Mouse (Mus musculus): ENCODE data around the gene Cpvl. TPM values are rescaled to one million over a fixed set of nuclear protein-coding genes. Genes with fewer than 3 reads are reported as not detected.

The Cpvl gene
- polyA plus RNA-seq, 1 experiment from 2014 or later, result not detected

DNA sequence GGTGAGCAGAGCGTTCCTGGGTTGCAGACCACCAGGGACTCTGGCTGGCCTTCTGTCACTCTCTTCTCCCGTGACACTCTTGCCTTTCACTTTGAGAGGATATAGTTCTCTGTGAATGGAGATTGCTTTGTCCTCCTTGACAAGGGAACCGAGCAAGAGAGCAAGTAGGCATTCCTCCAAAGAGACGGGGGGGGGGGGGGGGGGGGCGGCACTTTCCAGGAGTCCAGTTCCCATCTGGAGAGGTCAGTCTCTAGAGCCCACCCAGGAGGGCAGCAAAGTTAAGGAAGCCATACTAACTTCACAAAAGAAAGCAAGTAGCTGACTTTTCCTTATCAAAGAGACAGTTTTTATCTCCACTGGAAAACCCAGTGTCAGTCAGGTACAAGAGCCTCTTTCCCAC lies 69.0 kb downstream of the Cpvl start:
- ATAC-seq, result no peak
- no peaks in the 10 kb centered on the region for H3K9me3 ChIP-seq (ENCODE audit: low read length)
- no peak overlapping the region for H3K4me2 ChIP-seq (ENCODE audit: low read depth, low read length)
- no peaks in the 10 kb centered on the region for H3K36me3 ChIP-seq (replicated peaks; ENCODE audit: insufficient read depth, low read length)
- no peak overlapping the region for H3K27ac ChIP-seq (ENCODE audit: low read depth)
- H3K4me1 ChIP-seq (ENCODE audit: insufficient read depth), result peaks cover 31% of the 10 kb centered on the region
- DNase-seq, result no peak
- no peak overlapping the region for H3K9ac ChIP-seq (replicated peaks)
- no peak overlapping the region for H3K4me3 ChIP-seq (ENCODE audit: low read depth, low read length)
- TF ChIP-seq CTCF (IDR thresholded peaks at IDR 0.05; ENCODE audit: low read depth) (no peak), EP300 (IDR thresholded peaks at IDR 0.05; ENCODE audit: low read depth) (no peak)
- H3K27me3 ChIP-seq (ENCODE audit: insufficient read depth, low read length), result no peaks in the 10 kb centered on the region
- WGBS (ENCODE audit: insufficient replicate concordance), result 49% methylated on average over 4 of the region's 5 CpGs

DNA sequence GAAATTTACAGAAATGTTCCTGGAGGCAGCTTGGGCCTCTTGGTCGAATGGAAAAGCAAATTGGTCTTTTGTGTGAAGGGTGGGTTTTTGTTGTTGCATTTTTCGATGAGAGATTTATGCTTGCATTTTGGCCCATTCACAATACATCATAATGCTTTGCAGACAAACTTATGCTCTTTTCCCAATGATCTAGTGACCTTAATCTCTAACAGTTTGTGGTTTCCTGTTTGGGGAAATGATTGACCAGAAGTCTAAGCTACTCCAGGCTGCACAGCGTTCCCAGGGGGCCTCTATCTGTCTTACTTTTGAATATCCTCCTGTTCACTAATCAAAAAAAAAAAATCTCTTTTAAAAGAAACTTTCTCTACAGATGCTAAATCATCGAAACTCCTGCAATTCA lies 71.6 kb downstream of the Cpvl start:
- 23% methylated on average over 4 of the region's 4 CpGs for WGBS (ENCODE audit: insufficient replicate concordance)
- H3K27me3 ChIP-seq (ENCODE audit: insufficient read depth, low read length), result no peaks in the 10 kb centered on the region
- no peaks in the 10 kb centered on the region for H3K9me3 ChIP-seq (ENCODE audit: low read length)
- DNase-seq (no peak), ATAC-seq (no peak)
- H3K9ac ChIP-seq (replicated peaks), result no peak overlapping the region
- H3K36me3 ChIP-seq (replicated peaks; ENCODE audit: insufficient read depth, low read length), result no peaks in the 10 kb centered on the region
- TF ChIP-seq EP300 (IDR thresholded peaks at IDR 0.05; ENCODE audit: low read depth) (no peak), CTCF (IDR thresholded peaks at IDR 0.05; ENCODE audit: low read depth) (no peak)
- H3K4me3 ChIP-seq (ENCODE audit: low read depth, low read length), result no peak overlapping the region
- H3K4me2 ChIP-seq (ENCODE audit: low read depth, low read length), result no peak overlapping the region
- no peak overlapping the region for H3K27ac ChIP-seq (ENCODE audit: low read depth)
- peaks cover 33% of the 10 kb centered on the region for H3K4me1 ChIP-seq (ENCODE audit: insufficient read depth)

DNA sequence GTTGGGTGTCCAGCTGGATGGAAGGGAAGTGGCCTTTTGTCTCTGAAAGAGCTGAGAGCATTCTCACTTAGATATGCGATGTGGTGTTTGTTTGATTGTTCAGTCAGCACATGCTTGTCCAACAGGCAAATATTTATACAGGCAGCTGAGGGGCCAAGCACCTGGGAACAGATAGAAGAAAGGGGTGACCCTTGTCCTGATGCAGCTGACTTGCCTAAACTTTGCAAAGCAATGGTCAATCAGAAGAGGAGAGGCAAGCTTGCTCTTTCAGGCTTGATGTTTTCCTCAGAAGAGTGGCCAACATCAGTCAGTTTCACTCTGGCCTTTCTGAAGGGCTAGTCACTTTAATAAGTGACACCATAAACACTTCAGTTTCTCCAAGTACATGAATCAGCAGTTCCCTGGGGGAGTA lies 72.4 kb downstream of the Cpvl start:
- H3K27ac ChIP-seq (ENCODE audit: low read depth), result no peak overlapping the region
- H3K27me3 ChIP-seq (ENCODE audit: insufficient read depth, low read length), result no peaks in the 10 kb centered on the region
- no peaks in the 10 kb centered on the region for H3K9me3 ChIP-seq (ENCODE audit: low read length)
- peaks cover 33% of the 10 kb centered on the region for H3K4me1 ChIP-seq (ENCODE audit: insufficient read depth)
- 0 out of 2 replicates have a peak overlapping the region, but pooled peaks have one; percentile 13 for H3K4me2 ChIP-seq (ENCODE audit: low read depth, low read length)
- no peaks in the 10 kb centered on the region for H3K36me3 ChIP-seq (replicated peaks; ENCODE audit: insufficient read depth, low read length)
- H3K9ac ChIP-seq (replicated peaks), result no peak overlapping the region
- no peak for DNase-seq
- WGBS (ENCODE audit: insufficient replicate concordance), result 15% methylated on average over 1 of the region's 1 CpGs
- no peak overlapping the region for H3K4me3 ChIP-seq (ENCODE audit: low read depth, low read length)
- 0 out of 2 replicates have a peak, but pooled peaks have one; percentile 17 for ATAC-seq
- TF ChIP-seq EP300 (IDR thresholded peaks at IDR 0.05; ENCODE audit: low read depth) (no peak), CTCF (IDR thresholded peaks at IDR 0.05; ENCODE audit: low read depth) (no peak)

- TF ChIP-seq EP300 (IDR thresholded peaks at IDR 0.05; ENCODE audit: low read depth) (no peak), CTCF (IDR thresholded peaks at IDR 0.05; ENCODE audit: low read depth) (no peak)
- Histone ChIP-seq H3K36me3 (replicated peaks; ENCODE audit: insufficient read depth, low read length) (no peaks in the 10 kb centered on the region), H3K9ac (replicated peaks) (no peak overlapping the region), H3K4me3 (ENCODE audit: low read depth, low read length) (no peak overlapping the region), H3K9me3 (ENCODE audit: low read length) (no peaks in the 10 kb centered on the region), H3K4me1 (ENCODE audit: insufficient read depth) (peaks cover 33% of the 10 kb centered on the region), H3K4me2 (ENCODE audit: low read depth, low read length) (no peak overlapping the region), H3K27ac (ENCODE audit: low read depth) (no peak overlapping the region), H3K27me3 (ENCODE audit: insufficient read depth, low read length) (no peaks in the 10 kb centered on the region)
- ATAC-seq, result no peak
- WGBS (ENCODE audit: insufficient replicate concordance), result 22% methylated on average over 4 of the region's 4 CpGs
- DNase-seq, result no peak
Observed at GRCm38 (mm10) chr6:53905576-53905975, 72.9 kb downstream of the Cpvl start.

DNA sequence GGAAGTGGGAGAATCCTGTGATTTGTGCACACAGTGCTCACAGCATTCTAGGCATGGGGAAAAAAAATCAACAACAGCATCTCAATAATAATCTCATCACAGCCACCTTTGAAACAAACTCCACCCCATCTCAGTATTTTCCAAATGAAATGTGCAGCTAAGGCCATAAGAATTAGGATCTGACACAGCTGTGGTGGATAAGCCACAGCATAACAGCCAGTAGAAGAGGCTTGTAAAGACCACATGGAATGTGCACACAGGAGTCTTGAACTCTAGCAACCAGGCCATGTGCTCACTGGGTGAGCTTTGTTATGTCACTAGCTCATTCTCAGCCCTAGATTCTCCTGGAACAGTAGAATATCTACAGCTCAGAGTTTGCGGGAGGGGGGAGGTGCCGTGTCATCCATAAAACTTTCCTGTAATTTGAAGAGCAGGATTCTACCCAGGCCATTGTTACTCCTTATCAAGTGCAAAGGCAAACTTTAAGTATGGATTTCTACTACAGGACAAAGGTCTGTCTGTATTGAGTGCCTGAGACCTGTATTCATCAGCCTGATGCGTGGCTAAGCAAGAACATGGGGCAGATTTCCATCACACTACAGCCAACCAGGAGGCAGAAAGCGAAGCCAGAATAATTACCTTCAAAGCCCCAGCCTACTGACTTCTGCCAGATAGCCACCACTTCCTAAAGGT lies 73.6 kb downstream of the Cpvl start:
- no peak for DNase-seq
- Histone ChIP-seq H3K4me3 (ENCODE audit: low read depth, low read length) (no peak overlapping the region), H3K27me3 (ENCODE audit: insufficient read depth, low read length) (no peaks in the 10 kb centered on the region), H3K27ac (ENCODE audit: low read depth) (no peak overlapping the region), H3K9ac (replicated peaks) (no peak overlapping the region), H3K36me3 (replicated peaks; ENCODE audit: insufficient read depth, low read length) (no peaks in the 10 kb centered on the region), H3K4me2 (ENCODE audit: low read depth, low read length) (no peak overlapping the region), H3K9me3 (ENCODE audit: low read length) (no peaks in the 10 kb centered on the region), H3K4me1 (ENCODE audit: insufficient read depth) (peaks cover 33% of the 10 kb centered on the region)
- TF ChIP-seq CTCF (IDR thresholded peaks at IDR 0.05; ENCODE audit: low read depth), result no peak
- no peak for TF ChIP-seq EP300 (IDR thresholded peaks at IDR 0.05; ENCODE audit: low read depth)
- ATAC-seq, result no peak
- WGBS (ENCODE audit: insufficient replicate concordance), result 65% methylated on average over 4 of the region's 4 CpGs

DNA sequence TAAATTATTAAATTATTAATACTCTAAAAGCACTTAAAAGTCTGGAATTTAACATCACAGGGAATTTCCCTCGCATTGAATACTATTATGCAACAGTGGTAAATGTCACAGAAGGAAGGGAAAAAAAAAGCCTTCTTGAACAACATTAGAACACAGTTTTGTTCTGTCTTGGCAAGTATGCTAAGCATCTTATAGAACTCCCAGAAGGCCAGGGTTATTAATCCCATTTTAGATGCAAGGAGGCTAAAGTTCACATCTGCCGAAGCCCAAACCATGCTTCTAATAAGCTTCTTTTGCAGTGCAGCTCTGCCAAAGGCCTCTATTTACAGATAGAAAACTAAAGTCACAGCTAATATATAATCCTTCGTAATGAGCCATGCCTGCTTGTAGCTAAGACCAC lies 74.3 kb downstream of the Cpvl start:
- Histone ChIP-seq H3K27ac (ENCODE audit: low read depth) (no peak overlapping the region), H3K4me2 (ENCODE audit: low read depth, low read length) (no peak overlapping the region), H3K4me1 (ENCODE audit: insufficient read depth) (peaks cover 33% of the 10 kb centered on the region), H3K9ac (replicated peaks) (no peak overlapping the region), H3K9me3 (ENCODE audit: low read length) (no peaks in the 10 kb centered on the region), H3K4me3 (ENCODE audit: low read depth, low read length) (no peak overlapping the region), H3K27me3 (ENCODE audit: insufficient read depth, low read length) (no peaks in the 10 kb centered on the region), H3K36me3 (replicated peaks; ENCODE audit: insufficient read depth, low read length) (no peaks in the 10 kb centered on the region)
- TF ChIP-seq EP300 (IDR thresholded peaks at IDR 0.05; ENCODE audit: low read depth) (no peak), CTCF (IDR thresholded peaks at IDR 0.05; ENCODE audit: low read depth) (no peak)
- DNase-seq (no peak), ATAC-seq (no peak)
- WGBS (ENCODE audit: insufficient replicate concordance), result 60% methylated on average over 3 of the region's 3 CpGs
